Mouse (Mus musculus) neural tube, embryonic 14.5 days (tissue): Measurements from ENCODE around the gene Timm10. TPM values are rescaled to one million over a fixed set of nuclear protein-coding genes. Genes with fewer than 3 reads are reported as not detected.
A peak's percentile ranks its signal among the peaks of the same experiment; 100 is the strongest.

Experiments used
- ATAC-seq: fragments of 200-750 bp; cut with Nextera tagmentation; 2 replicates; pipeline ENCODE4 v1.8.0; 2017; ENCODE audit warnings: low read depth, mild to moderate bottlenecking, moderate TSS enrichment, moderate library complexity
- H3K27ac ChIP-seq: fragments of 300-500 bp; sonication (generic); 2 replicates; pipeline ENCODE4 v1.5.1; 2014; ENCODE audit warnings: low read depth, mild to moderate bottlenecking, control low read depth, low read length, moderate library complexity, mixed read lengths
- H3K27me3 ChIP-seq: fragments of 300-500 bp; sonication (generic); 2 replicates; pipeline ENCODE4 v1.6.1; 2014; ENCODE audit warnings: low read length; ENCODE audit not compliant: control insufficient read depth, insufficient read depth
- H3K36me3 ChIP-seq: fragments of 300-500 bp; sonication (generic); 2 replicates; pipeline ENCODE4 v1.6.1; 2014; ENCODE audit warnings: low read length, mixed read lengths; ENCODE audit not compliant: control insufficient read depth, insufficient read depth
- H3K4me1 ChIP-seq: fragments of 300-500 bp; sonication (generic); 2 replicates; pipeline ENCODE4 v1.6.1; 2014; ENCODE audit warnings: low read length; ENCODE audit not compliant: control insufficient read depth, insufficient read depth
- H3K4me2 ChIP-seq: fragments of 300-500 bp; sonication (generic); 2 replicates; pipeline ENCODE4 v1.6.1; 2014; ENCODE audit warnings: mild to moderate bottlenecking, low read depth, low read length, control low read depth
- H3K4me3 ChIP-seq: fragments of 300-500 bp; sonication (generic); 2 replicates; pipeline ENCODE4 v1.5.1; 2014; ENCODE audit warnings: low read depth, low read length, control low read depth, mixed read lengths
- H3K9ac ChIP-seq: fragments of 300-500 bp; sonication (generic); replicated peaks from 2 replicates; pipeline ENCODE4 v1.6.1; 2014; ENCODE audit warnings: low read depth, mild to moderate bottlenecking, control low read depth, low read length, mixed read lengths
- H3K9me3 ChIP-seq: fragments of 300-500 bp; sonication (generic); 2 replicates; pipeline ENCODE4 v1.6.1; 2016; ENCODE audit warnings: low read length; ENCODE audit not compliant: control insufficient read depth
- WGBS: fragments of 180-500 bp; shearing (Covaris S2); extraction: QIAGEN DNeasy Blood & Tissue Kit; methylation state at CpG from one replicate; pipeline ENCODE4 v1.1.7; 2014; 5-methylcytosine and 5-hydroxymethylcytosine counted together
- polyA plus RNA-seq: library from polyadenylated mRNA; unstranded; fragments of >200 nt; fragmentation: Nextera tagmentation; extraction: Ambion mirVana; gene quantifications from 2 replicates; pipeline ENCODE4 v1.2.1, GENCODE M21; 2014

The Timm10 gene
- polyA plus RNA-seq, 1 experiment from 2014 or later = 89.4 TPM

GRCm38 (mm10) chr2:84845226-84845625, 18.4 kb downstream of the Timm10 start:
- Histone ChIP-seq H3K27me3 (peaks cover 9% of the 10 kb centered on the region; the same call in 1 of the 2 replicates), H3K4me1 (peaks cover 5% of the 10 kb centered on the region; the same call in 1 of the 2 replicates), H3K27ac (no peak overlapping the region), H3K4me3 (no peak overlapping the region), H3K9me3 (no peaks in the 10 kb centered on the region), H3K36me3 (no peaks in the 10 kb centered on the region), H3K9ac (no peak overlapping the region), H3K4me2 (no peak overlapping the region)
- ATAC-seq = no peak
- 79% methylated on average over 1 of the region's 1 CpGs for WGBS

- no peak overlapping the region for H3K4me2 ChIP-seq
- WGBS = 57% methylated on average over 7 of the region's 7 CpGs
Observed at GRCm38 (mm10) chr2:84850407-84851129, 23.8 kb downstream of the Timm10 start.

GRCm38 (mm10) chr2:84851130-84852040, 24.6 kb downstream of the Timm10 start:
- WGBS = 34% methylated on average over 23 of the region's 23 CpGs
- no peak overlapping the region for H3K27ac ChIP-seq
- H3K9me3 ChIP-seq = no peaks in the 10 kb centered on the region
- H3K9ac ChIP-seq = no peak overlapping the region
- no peaks in the 10 kb centered on the region for H3K27me3 ChIP-seq
- no peaks in the 10 kb centered on the region for H3K4me1 ChIP-seq
- peak; percentile 53; the same call in 1 of the 2 replicates for ATAC-seq
- H3K4me3 ChIP-seq = no peak overlapping the region
- no peaks in the 10 kb centered on the region for H3K36me3 ChIP-seq
- H3K4me2 ChIP-seq = no peak overlapping the region

More at GRCm38 (mm10) chr2:84850407-84851129, 23.8 kb downstream of the Timm10 start:
- no peaks in the 10 kb centered on the region for H3K9me3 ChIP-seq
- H3K4me3 ChIP-seq = no peak overlapping the region
- H3K27me3 ChIP-seq = no peaks in the 10 kb centered on the region
- no peaks in the 10 kb centered on the region for H3K36me3 ChIP-seq
- no peak overlapping the region for H3K9ac ChIP-seq
- H3K27ac ChIP-seq = no peak overlapping the region
- no peaks in the 10 kb centered on the region for H3K4me1 ChIP-seq
- no peak for ATAC-seq

- peak; percentile 83 for ATAC-seq
- Histone ChIP-seq H3K27me3 (no peaks in the 10 kb centered on the region), H3K27ac (no peak overlapping the region), H3K4me1 (no peaks in the 10 kb centered on the region), H3K4me2 (no peak overlapping the region), H3K36me3 (no peaks in the 10 kb centered on the region), H3K9me3 (no peaks in the 10 kb centered on the region), H3K9ac (no peak overlapping the region), H3K4me3 (no peak overlapping the region)
- WGBS = 68% methylated on average over 2 of the region's 2 CpGs
Observed at GRCm38 (mm10) chr2:84855732-84856131, 28.9 kb downstream of the Timm10 start.

GRCm38 (mm10) chr2:84858551-84858950, 31.8 kb downstream of the Timm10 start:
- Histone ChIP-seq H3K4me1 (no peaks in the 10 kb centered on the region), H3K4me2 (no peak overlapping the region), H3K9me3 (no peaks in the 10 kb centered on the region), H3K36me3 (no peaks in the 10 kb centered on the region), H3K27me3 (no peaks in the 10 kb centered on the region), H3K9ac (no peak overlapping the region), H3K4me3 (no peak overlapping the region), H3K27ac (no peak overlapping the region)
- ATAC-seq = no peak
- 96% methylated on average over 1 of the region's 1 CpGs for WGBS

- Histone ChIP-seq H3K27ac (no peak overlapping the region), H3K9me3 (no peaks in the 10 kb centered on the region)
- ATAC-seq = no peak
Observed at GRCm38 (mm10) chr2:84859991-84860780, 33.4 kb downstream of the Timm10 start.

GRCm38 (mm10) chr2:84861430-84861829, 34.6 kb downstream of the Timm10 start:
- no peak overlapping the region for H3K27ac ChIP-seq
- ATAC-seq = no peak
- no peak overlapping the region for H3K9ac ChIP-seq
- no peaks in the 10 kb centered on the region for H3K36me3 ChIP-seq
- no peak overlapping the region for H3K4me3 ChIP-seq
- 87% methylated on average over 3 of the region's 3 CpGs for WGBS
- peaks cover 5% of the 10 kb centered on the region; the same call in 1 of the 2 replicates for H3K4me1 ChIP-seq
- H3K27me3 ChIP-seq = no peaks in the 10 kb centered on the region
- H3K4me2 ChIP-seq = no peak overlapping the region
- H3K9me3 ChIP-seq = no peaks in the 10 kb centered on the region

More at GRCm38 (mm10) chr2:84859991-84860780, 33.4 kb downstream of the Timm10 start:
- no peaks in the 10 kb centered on the region for H3K4me1 ChIP-seq
- 86% methylated on average over 7 of the region's 7 CpGs for WGBS
- no peak overlapping the region for H3K9ac ChIP-seq
- H3K4me3 ChIP-seq = no peak overlapping the region
- H3K27me3 ChIP-seq = no peaks in the 10 kb centered on the region
- H3K36me3 ChIP-seq = no peaks in the 10 kb centered on the region
- H3K4me2 ChIP-seq = no peak overlapping the region

- H3K9me3 ChIP-seq = no peaks in the 10 kb centered on the region
- no peaks in the 10 kb centered on the region for H3K36me3 ChIP-seq
- no peak overlapping the region for H3K9ac ChIP-seq
- H3K4me3 ChIP-seq = no peak overlapping the region
- ATAC-seq = no peak
- H3K27me3 ChIP-seq = peaks cover 5% of the 10 kb centered on the region
- H3K27ac ChIP-seq = no peak overlapping the region
- H3K4me2 ChIP-seq = no peak overlapping the region
- peaks cover 5% of the 10 kb centered on the region; the same call in 1 of the 2 replicates for H3K4me1 ChIP-seq
- 80% methylated on average over 3 of the region's 3 CpGs for WGBS
Observed at GRCm38 (mm10) chr2:84862231-84862630, 35.4 kb downstream of the Timm10 start.
